Mouse (Mus musculus): ENCODE measurements at regions not wholly inside any gene's neighbourhood (a gene's known extent, or its start where the extent isn't known, plus 50 kb on each side); places are given as distances from the start of the nearest gene placed in this dataset.

DNA sequence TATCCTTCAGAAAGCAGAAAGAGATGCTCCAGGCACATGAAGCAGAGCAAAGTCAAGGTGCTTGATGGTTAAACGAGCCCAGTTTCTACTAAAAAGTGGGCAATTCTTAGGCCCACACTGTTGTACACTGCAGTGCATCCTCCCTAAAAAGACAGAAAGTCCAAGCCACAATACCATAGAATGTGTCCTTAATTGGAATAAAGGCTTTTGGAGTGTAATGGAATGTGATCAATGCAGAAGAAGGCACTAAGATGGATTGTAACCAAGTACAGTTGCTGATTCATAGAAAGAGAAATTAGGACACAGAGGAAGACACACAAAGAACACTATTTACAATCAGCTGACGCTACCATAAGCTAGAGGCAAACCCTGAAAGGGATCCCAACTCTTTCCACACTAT is 201.3 kb downstream of the Cpe start:
- no peak for TF ChIP-seq USF1 (IDR thresholded peaks at IDR 0.05; ENCODE audit: low read depth)
- TF ChIP-seq CTCF (IDR thresholded peaks at IDR 0.05; ENCODE audit: control insufficient read depth, insufficient read depth, insufficient read length): no peak
- TF ChIP-seq MYOD1 (IDR thresholded peaks at IDR 0.05; ENCODE audit: control insufficient read depth, insufficient read length, low read depth): no peak
- no peak for TF ChIP-seq CEBPB (IDR thresholded peaks at IDR 0.05; ENCODE audit: low read depth)
- TF ChIP-seq MAX (IDR thresholded peaks at IDR 0.05): no peak
